Mouse (Mus musculus): ENCODE measurements at regions not wholly inside any gene's neighbourhood (a gene's known extent, or its start where the extent isn't known, plus 50 kb on each side); places are given as distances from the start of the nearest gene placed in this dataset.

- Histone ChIP-seq H3K9ac (no peak overlapping the region), H3K4me2 (replicated peaks) (no peak overlapping the region), H3K4me1 (no peaks in the 10 kb centered on the region), H3K36me3 (no peaks in the 10 kb centered on the region), H3K9me3 (replicated peaks) (no peaks in the 10 kb centered on the region), H3K27me3 (no peaks in the 10 kb centered on the region), H3K27ac (replicated peaks) (no peak overlapping the region), H3K4me3 (replicated peaks) (no peak overlapping the region)
- ATAC-seq (ENCODE audit: insufficient number of reproducible peaks, low FRiP score, low TSS enrichment, low read depth): no peak
- WGBS: 30% methylated on average over 3 of the region's 3 CpGs
These were observed 95.5 kb downstream of the 1700017N19Rik start for GRCm38 (mm10) chr10:100685748-100686147.

GRCm38 (mm10) chr10:100695944-100696343, 105.7 kb downstream of the 1700017N19Rik start:
- Histone ChIP-seq H3K4me3 (replicated peaks) (no peak overlapping the region), H3K9me3 (replicated peaks) (no peaks in the 10 kb centered on the region), H3K36me3 (no peaks in the 10 kb centered on the region), H3K4me1 (no peaks in the 10 kb centered on the region), H3K4me2 (replicated peaks) (no peak overlapping the region), H3K27ac (replicated peaks) (no peak overlapping the region), H3K9ac (no peak overlapping the region), H3K27me3 (no peaks in the 10 kb centered on the region)
- WGBS: 69% methylated on average over 2 of the region's 2 CpGs
- ATAC-seq (ENCODE audit: insufficient number of reproducible peaks, low FRiP score, low TSS enrichment, low read depth): no peak

DNA sequence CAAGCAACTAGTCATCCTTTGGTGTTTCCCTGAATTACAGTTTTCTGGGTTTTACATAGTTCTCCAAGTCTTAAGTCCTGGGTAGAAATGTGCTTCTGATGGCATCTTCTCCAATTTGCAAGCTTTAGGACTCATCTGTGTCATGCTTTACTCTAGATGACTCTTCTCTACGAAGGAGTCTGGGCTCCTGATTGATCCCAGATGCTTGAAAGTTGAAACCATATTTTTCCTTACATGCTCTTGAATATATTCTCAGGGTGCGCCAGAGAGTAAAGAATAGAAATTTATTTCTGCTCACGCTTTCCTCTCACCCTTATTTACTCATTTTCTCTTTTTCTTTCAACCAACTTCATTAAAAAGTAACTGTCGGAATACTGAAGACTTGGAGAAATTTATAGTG, 108.9 kb downstream of the 1700017N19Rik start:
- Histone ChIP-seq H3K4me1 (no peaks in the 10 kb centered on the region), H3K9me3 (replicated peaks) (no peaks in the 10 kb centered on the region), H3K4me2 (replicated peaks) (no peak overlapping the region), H3K36me3 (no peaks in the 10 kb centered on the region), H3K27me3 (no peaks in the 10 kb centered on the region), H3K9ac (no peak overlapping the region), H3K27ac (replicated peaks) (peak overlapping the region; percentile 55), H3K4me3 (replicated peaks) (no peak overlapping the region)
- ATAC-seq (ENCODE audit: insufficient number of reproducible peaks, low FRiP score, low TSS enrichment, low read depth): no peak
- WGBS: 30% methylated on average over 4 of the region's 4 CpGs

DNA sequence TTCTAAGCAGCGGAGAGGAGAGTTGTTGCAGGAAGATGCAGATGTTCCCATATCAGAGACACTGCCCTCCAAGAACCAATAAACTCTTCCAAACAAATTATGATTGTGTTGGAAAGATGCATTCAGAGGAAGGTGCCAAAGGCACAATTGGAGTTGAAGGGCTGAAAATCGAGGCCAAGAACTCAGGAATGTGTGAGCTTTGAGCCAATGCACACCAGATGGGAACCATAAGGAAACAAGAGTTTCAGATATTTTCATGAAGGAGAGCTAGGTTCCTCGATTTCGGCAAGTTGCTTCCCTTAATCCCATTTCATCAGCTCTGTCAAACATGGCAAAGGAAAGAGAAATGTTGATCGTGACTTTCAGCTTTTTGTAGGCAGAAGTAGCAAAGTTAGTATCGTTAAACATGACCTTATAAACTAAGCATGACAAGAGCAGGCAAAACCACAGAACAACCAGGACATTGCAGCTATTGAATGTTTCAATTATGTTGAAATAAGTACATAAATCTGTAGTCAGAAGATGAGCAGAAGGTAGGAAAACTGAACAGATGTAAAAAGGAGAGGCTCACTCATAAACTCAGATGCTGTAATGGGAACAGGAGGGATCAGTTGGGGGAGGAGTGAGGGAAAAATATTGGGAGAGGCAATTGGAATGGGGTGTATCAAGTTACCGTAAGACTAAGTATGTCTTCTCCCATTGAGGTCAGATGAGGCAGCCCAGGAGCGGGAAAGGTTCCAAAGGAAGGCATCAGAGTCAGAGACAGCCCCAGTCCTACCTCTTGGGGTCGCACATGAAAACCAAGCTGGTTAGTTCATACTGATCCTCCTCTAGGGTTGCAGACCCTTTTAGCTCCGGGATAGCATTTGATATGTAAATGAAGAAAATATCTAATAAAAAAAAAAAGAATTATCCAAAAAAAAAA, 110.3 kb downstream of the 1700017N19Rik start:
- Histone ChIP-seq H3K27me3 (no peaks in the 10 kb centered on the region), H3K4me1 (no peaks in the 10 kb centered on the region), H3K36me3 (no peaks in the 10 kb centered on the region), H3K4me2 (replicated peaks) (no peak overlapping the region), H3K9me3 (replicated peaks) (no peaks in the 10 kb centered on the region), H3K27ac (replicated peaks) (no peak overlapping the region), H3K4me3 (replicated peaks) (no peak overlapping the region), H3K9ac (no peak overlapping the region)
- ATAC-seq (ENCODE audit: insufficient number of reproducible peaks, low FRiP score, low TSS enrichment, low read depth): no peak
- WGBS: 51% methylated on average over 10 of the region's 10 CpGs

DNA sequence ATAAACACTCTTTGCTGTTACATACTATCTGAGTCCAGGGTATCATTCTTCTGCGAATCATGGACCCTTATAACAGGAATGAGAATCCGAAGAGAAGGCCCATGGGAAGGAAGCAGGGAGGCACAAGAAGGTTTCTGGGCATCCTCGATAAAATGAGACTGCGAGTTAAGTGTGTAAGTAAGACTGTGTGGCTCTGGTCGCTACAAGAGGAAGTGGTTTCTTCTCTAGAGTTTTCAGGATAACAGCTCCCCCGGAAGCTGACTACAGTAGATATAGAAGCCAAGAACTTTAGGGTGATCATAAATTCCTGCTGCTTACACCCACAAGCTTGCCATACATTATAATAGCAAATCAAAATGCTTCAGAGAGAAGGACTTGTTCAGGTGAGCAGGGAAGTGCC, 111.7 kb downstream of the 1700017N19Rik start:
- 89% methylated on average over 6 of the region's 6 CpGs for WGBS
- no peaks in the 10 kb centered on the region for H3K4me1 ChIP-seq
- H3K9me3 ChIP-seq (replicated peaks): no peaks in the 10 kb centered on the region
- H3K27me3 ChIP-seq: no peaks in the 10 kb centered on the region
- no peak overlapping the region for H3K9ac ChIP-seq
- no peak overlapping the region for H3K4me3 ChIP-seq (replicated peaks)
- ATAC-seq (ENCODE audit: insufficient number of reproducible peaks, low FRiP score, low TSS enrichment, low read depth): no peak
- no peaks in the 10 kb centered on the region for H3K36me3 ChIP-seq
- H3K27ac ChIP-seq (replicated peaks): no peak overlapping the region
- H3K4me2 ChIP-seq (replicated peaks): no peak overlapping the region

DNA sequence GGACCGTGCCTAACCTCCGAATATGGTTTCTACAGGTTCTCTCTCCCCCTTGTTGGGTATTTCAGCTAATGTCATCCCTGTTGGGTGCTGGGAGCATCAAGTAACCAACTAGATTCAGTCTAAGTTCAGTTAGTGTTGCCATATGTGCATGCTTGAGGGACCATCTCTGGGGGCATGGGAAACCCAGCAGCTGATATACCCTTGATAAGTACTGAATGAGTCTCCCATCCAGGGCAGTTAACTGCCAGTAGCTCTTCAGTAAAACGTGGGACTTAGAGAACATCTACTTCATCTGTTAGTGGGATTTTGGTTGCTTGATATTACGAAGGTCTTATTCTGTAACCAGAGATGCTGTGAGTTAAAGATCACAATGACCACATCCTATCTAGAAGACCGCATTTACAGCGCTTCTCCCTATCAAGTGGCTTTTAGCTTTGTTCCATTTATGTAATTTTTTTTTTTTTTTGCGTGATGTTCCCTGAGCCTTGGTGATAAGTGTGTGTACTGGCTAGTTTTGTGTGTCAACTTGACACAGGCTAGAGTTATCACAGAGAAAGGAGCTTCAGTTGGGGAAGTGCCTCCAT, 125.9 kb downstream of the 1700017N19Rik start:
- no peak for ATAC-seq (ENCODE audit: insufficient number of reproducible peaks, low FRiP score, low TSS enrichment, low read depth)
- 80% methylated on average over 7 of the region's 7 CpGs for WGBS
- no peak overlapping the region for H3K4me3 ChIP-seq (replicated peaks)
- H3K4me2 ChIP-seq (replicated peaks): no peak overlapping the region
- no peaks in the 10 kb centered on the region for H3K9me3 ChIP-seq (replicated peaks)
- no peaks in the 10 kb centered on the region for H3K4me1 ChIP-seq
- no peaks in the 10 kb centered on the region for H3K27me3 ChIP-seq
- no peak overlapping the region for H3K27ac ChIP-seq (replicated peaks)
- no peaks in the 10 kb centered on the region for H3K36me3 ChIP-seq
- no peak overlapping the region for H3K9ac ChIP-seq

DNA sequence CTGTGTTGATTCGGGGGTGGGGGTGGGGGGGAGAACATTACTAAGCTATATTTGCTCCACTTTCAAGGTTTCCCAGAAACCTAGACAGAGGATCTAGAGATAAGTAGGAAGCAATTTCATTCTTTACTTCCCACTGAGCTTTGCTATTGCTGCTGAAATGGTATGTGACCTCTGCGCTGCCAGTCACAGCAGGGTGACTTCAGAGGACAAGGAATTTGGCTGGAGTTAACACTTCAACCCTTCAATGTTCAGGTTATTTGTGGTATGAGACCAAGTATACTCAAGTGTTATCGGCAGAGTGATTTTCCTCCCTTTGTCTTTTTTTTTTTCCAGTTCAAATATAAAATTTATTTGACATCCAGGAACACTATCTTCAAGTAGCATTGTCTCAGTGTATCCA, 128.3 kb downstream of the 1700017N19Rik start:
- H3K36me3 ChIP-seq: no peaks in the 10 kb centered on the region
- H3K27ac ChIP-seq (replicated peaks): no peak overlapping the region
- no peak overlapping the region for H3K9ac ChIP-seq
- no peaks in the 10 kb centered on the region for H3K9me3 ChIP-seq (replicated peaks)
- no peak overlapping the region for H3K4me2 ChIP-seq (replicated peaks)
- ATAC-seq (ENCODE audit: insufficient number of reproducible peaks, low FRiP score, low TSS enrichment, low read depth): no peak
- no peaks in the 10 kb centered on the region for H3K27me3 ChIP-seq
- H3K4me3 ChIP-seq (replicated peaks): no peak overlapping the region
- H3K4me1 ChIP-seq: no peaks in the 10 kb centered on the region
- WGBS: 36% methylated on average over 3 of the region's 3 CpGs

GRCm38 (mm10) chr10:100741269-100741668, 151.0 kb downstream of the 1700017N19Rik start:
- no peaks in the 10 kb centered on the region for H3K27me3 ChIP-seq
- H3K4me2 ChIP-seq (replicated peaks): peak overlapping the region; percentile 25; the same call in 1 of the 2 replicates
- 46% methylated on average over 8 of the region's 8 CpGs for WGBS
- no peaks in the 10 kb centered on the region for H3K9me3 ChIP-seq (replicated peaks)
- no peak overlapping the region for H3K4me3 ChIP-seq (replicated peaks)
- no peaks in the 10 kb centered on the region for H3K4me1 ChIP-seq
- H3K36me3 ChIP-seq: no peaks in the 10 kb centered on the region
- no peak for ATAC-seq (ENCODE audit: insufficient number of reproducible peaks, low FRiP score, low TSS enrichment, low read depth)
- H3K9ac ChIP-seq: no peak overlapping the region
- no peak overlapping the region for H3K27ac ChIP-seq (replicated peaks)

GRCm38 (mm10) chr10:100742065-100742464, 151.8 kb downstream of the 1700017N19Rik start:
- no peak for ATAC-seq (ENCODE audit: insufficient number of reproducible peaks, low FRiP score, low TSS enrichment, low read depth)
- Histone ChIP-seq H3K4me3 (replicated peaks) (no peak overlapping the region), H3K36me3 (no peaks in the 10 kb centered on the region), H3K4me2 (replicated peaks) (no peak overlapping the region), H3K9me3 (replicated peaks) (no peaks in the 10 kb centered on the region), H3K9ac (no peak overlapping the region), H3K4me1 (no peaks in the 10 kb centered on the region), H3K27me3 (no peaks in the 10 kb centered on the region), H3K27ac (replicated peaks) (no peak overlapping the region)
- 5% methylated on average over 7 of the region's 7 CpGs for WGBS

GRCm38 (mm10) chr10:100746151-100746550, 155.9 kb downstream of the 1700017N19Rik start:
- 76% methylated on average over 7 of the region's 7 CpGs for WGBS
- no peak for ATAC-seq (ENCODE audit: insufficient number of reproducible peaks, low FRiP score, low TSS enrichment, low read depth)

DNA sequence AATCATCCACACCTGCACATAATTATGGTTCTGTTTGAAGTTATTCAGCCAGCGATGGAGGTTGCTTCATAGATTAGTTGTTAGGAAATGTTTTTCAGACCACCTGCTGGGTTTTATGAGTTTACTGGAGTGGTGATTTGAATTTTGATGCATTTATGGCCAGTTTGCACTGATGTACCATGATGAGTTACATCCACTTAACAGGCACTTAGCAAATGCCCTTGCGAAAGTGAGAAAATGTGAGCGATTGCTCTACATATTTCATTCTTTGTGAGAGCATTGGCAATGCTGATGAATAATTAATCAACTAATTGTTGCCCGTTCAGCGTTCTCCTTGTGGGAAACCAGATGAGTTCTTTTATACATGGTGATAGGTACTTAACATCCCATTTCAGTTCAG, 164.7 kb downstream of the 1700017N19Rik start:
- no peak for ATAC-seq (ENCODE audit: insufficient number of reproducible peaks, low FRiP score, low TSS enrichment, low read depth)
- 77% methylated on average over 5 of the region's 5 CpGs for WGBS
- no peaks in the 10 kb centered on the region for H3K9me3 ChIP-seq (replicated peaks)
- H3K36me3 ChIP-seq: no peaks in the 10 kb centered on the region
- H3K9ac ChIP-seq: no peak overlapping the region
- H3K4me3 ChIP-seq (replicated peaks): no peak overlapping the region
- H3K4me1 ChIP-seq: no peaks in the 10 kb centered on the region
- H3K27ac ChIP-seq (replicated peaks): no peak overlapping the region
- H3K4me2 ChIP-seq (replicated peaks): no peak overlapping the region
- no peaks in the 10 kb centered on the region for H3K27me3 ChIP-seq

More at GRCm38 (mm10) chr10:100746151-100746550, 155.9 kb downstream of the 1700017N19Rik start:
- H3K36me3 ChIP-seq: no peaks in the 10 kb centered on the region
- no peaks in the 10 kb centered on the region for H3K27me3 ChIP-seq
- H3K9me3 ChIP-seq (replicated peaks): no peaks in the 10 kb centered on the region
- H3K4me3 ChIP-seq (replicated peaks): no peak overlapping the region
- H3K27ac ChIP-seq (replicated peaks): no peak overlapping the region
- H3K9ac ChIP-seq: no peak overlapping the region
- H3K4me2 ChIP-seq (replicated peaks): no peak overlapping the region
- no peaks in the 10 kb centered on the region for H3K4me1 ChIP-seq
